Mouse (Mus musculus): ENCODE results near the gene Atrnl1.
"Not testable (repeated sequence)": the region's sequence is repeated elsewhere in the genome, so short reads cannot be mapped to it uniquely, and the experiment has no call there.

The Atrnl1 gene

DNA sequence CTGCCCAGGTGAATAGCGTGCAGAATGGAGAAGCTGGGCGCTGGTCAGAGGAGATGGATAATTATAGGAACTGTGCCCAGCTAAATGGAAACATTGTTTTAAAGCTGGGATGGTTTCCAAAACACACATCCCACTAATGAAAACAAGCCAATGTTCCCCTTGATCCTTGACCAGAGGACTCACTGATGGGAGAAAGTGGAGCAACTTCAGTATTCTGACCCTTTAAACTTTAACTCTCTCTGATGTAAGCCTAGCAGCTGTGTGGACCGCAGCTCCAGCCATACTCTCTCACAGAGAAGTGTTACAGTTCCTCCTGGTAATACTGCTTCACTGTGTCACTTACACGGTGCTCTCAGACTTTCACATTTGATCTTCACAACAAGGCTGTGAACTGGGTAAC, 432.7 kb downstream of the Atrnl1 start:
- DNase-seq = no peak

DNA sequence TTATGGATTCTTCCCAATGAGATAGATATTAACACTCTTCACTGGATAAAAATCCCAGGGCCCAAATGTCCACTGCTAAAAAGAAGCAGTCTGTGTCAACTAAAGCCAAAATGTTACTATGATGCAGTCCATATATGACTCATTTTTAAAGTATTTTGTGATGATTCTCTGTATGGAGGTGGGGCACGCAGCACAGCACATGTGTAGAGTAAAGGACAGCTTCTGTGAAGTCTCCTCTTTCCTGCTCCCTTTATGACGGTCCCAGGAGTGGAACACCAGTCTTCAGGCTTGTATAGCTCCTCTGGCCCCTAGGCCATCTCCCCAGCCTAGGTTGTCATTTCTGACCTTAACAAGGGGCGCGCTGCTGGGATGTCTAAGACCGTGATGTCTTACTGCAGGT, 434.0 kb downstream of the Atrnl1 start:
- DNase-seq = no peak

- no peak for DNase-seq
These were observed 435.8 kb downstream of the Atrnl1 start for GRCm38 (mm10) chr19:58046656-58047055.

DNA sequence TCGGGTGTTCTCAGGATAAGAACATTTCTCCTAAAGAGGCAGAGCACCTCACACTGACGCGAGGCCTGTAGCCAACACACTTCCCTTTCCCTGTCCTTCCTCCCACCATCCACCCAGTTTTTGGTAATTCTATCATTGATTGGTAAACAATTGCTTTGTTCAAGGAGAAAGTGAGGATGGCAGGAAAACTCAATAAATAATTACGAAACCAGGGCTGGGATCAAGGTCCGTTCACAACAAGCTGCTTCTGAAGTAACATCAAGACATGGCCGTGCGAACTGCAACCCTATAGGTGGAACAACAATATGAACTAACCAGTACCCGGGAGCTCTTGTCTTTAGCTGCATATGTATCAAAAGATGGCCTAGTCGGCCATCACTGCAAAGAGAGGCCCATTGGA, 439.6 kb downstream of the Atrnl1 start:
- not testable (repeated sequence) for DNase-seq

- no peak for DNase-seq
These were observed 440.2 kb downstream of the Atrnl1 start for GRCm38 (mm10) chr19:58050986-58051385.

- no peak for DNase-seq
These were observed 441.1 kb downstream of the Atrnl1 start for GRCm38 (mm10) chr19:58051905-58052304.

- no peak for DNase-seq
These were observed 441.8 kb downstream of the Atrnl1 start for GRCm38 (mm10) chr19:58052444-58053135.

DNA sequence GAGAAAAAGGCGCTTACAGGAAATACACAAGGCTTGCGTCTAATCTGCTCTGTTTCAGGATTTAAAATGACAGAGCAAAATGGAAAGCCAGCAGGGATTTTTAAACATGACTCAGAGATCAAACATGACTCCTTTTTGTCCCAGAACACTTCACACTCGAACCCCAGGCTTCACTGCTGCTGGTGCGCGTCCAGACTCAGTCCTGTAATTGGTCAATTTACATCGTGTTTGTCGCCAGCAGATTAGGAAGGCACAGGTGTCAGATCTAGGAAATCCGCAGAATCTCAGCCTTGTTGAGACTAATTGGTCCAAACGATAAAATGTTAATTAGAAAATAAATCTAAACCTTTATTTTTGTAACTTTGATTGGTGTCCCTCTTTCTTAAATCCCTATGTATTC, 448.9 kb downstream of the Atrnl1 start:
- DNase-seq = no peak

GRCm38 (mm10) chr19:58060199-58060853, 449.5 kb downstream of the Atrnl1 start:
- DNase-seq = no peak

DNA sequence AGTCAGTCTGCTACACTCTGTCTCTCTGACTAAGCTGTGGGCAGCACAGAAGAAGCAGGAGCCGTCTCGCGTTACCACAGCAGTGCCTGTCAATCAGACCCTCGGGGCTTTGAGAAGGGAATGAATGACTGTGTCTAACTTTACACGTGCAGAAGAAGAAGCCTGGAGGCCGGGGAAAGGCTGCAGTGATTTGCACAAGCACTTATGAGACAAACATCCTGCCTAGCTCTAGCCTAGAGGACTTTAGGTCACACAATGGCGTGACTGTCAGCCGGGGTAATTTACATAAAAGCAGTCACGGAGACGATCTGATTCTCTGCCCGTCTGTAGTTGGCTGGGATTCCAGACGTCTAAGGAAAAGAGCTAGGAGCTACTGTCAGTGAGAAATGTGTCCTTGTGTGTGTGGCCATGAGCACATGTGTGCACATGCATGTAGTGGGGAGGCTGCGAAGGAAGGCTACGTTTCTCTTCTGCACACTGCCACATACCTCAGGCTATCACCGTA, 450.1 kb downstream of the Atrnl1 start:
- no peak for DNase-seq

DNA sequence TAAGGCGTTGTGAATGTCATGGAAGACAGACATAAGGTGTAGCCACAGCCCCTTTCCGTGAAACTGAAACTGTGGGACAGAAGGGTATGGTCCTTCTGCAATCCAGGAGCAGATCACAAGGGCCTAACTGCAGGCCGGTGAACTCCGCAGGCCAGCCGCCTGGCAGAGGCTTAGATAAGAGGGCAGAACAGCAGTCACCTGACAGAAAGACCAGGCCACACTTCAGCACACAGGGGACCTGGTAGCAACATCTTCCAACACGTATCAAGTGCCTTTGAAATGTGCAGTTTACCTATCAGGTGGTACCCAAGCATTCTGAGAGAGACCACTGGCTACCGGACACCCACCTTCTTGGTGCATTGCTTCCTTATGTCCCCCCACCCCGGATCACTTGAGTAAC, 451.1 kb downstream of the Atrnl1 start:
- no peak for DNase-seq

DNA sequence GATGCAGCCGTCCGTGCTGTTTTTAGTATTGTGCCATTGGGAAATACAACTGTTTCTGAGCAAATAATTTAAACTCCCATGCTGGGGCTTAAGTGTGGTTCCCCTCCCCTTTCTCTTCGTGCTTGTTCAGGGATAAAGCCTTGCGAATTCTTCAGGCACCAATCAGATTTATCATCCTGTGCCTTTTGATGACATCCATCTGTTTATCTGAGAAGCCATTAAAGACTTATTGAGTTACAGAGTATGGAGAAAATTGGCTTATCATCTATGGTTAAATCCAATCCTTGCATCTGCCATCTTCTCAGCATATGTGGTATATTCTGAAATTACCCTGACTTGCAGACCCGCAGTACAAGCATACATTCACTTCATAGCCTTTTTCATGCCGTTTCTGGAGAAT, 452.7 kb downstream of the Atrnl1 start:
- no peak for DNase-seq

- no peak for DNase-seq
These were observed 453.5 kb downstream of the Atrnl1 start for GRCm38 (mm10) chr19:58064116-58065000.

- DNase-seq = no peak
These were observed 454.1 kb downstream of the Atrnl1 start for GRCm38 (mm10) chr19:58065001-58065314.

DNA sequence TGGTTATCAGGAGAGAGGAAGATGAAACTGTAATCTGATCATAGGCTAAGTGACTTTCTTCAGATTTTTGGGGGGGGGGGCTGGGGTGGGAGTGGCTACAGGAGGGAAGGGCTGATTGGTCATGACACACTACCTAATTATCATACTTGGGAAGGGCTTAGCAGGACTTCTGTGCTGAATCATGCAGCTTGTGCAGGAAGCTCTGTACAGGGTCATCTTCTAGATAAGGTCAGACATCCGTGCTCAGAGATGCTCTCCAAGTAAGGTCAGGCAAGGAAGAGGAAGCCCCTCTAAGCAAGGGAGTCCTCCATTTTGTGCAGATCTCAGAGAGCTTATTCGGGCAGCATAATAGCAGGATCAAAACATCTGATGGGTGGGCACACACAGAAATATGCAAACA, 454.7 kb downstream of the Atrnl1 start:
- no peak for DNase-seq

- DNase-seq = no peak
These were observed 457.3 kb downstream of the Atrnl1 start for GRCm38 (mm10) chr19:58068114-58068513.

DNA sequence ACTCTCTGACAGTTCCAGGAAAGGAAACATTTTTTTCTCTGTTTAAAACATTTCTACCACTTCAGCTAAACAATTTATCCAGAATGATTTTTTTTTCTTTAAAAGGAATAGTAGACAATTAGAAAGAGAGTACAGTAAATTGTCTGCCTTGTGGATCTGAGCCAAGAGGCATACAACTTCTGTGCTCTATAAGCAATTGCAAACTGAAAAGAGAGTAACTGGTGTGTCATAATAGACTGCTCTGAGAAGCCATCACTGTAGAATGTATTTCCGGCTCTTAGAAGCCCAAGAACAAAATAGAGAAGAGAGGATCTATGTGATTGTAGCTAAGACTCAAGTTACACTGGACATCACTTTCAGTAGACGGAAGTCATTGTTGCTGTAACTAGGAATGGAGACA, 458.1 kb downstream of the Atrnl1 start:
- no peak for DNase-seq

DNA sequence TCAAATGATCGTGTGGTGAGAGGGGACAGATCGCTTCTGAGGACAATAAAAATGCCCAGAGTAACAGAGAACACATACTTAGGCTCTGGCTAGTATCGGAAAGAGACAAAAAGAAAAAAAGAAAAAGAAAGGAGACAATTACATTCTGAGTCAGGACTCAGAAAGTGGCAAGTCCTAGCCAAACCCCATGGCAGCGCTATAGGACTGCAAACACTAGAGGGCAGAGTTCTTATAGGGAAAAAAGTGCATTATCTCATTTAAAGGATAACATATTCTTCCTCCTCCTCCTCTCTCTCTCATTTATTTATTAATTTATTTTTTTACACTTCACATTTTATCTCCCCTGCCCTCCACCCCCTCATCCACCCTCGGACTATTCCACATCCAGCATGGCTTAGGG, 461.6 kb downstream of the Atrnl1 start:
- DNase-seq = no peak

GRCm38 (mm10) chr19:58072846-58073245, 462.0 kb downstream of the Atrnl1 start:
- no peak for DNase-seq

DNA sequence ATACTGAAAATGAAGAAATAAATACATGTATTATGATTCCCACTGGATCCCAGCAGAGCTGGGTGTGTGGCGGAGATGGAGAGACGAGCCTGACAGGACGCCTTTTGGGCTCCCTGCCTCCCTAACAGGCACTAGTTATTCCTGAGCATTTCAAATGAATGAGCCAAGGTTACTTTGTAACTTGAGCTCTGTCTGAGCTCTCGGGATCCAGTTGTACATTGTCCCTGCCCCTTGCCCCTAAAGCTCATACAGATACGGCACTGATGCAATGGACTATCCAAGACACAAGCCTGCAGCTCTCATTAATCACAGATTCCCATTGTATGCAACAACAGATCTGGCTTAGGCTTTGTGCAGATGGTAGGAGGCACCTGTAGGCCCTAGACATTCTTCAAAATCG, 464.4 kb downstream of the Atrnl1 start:
- no peak for DNase-seq

DNA sequence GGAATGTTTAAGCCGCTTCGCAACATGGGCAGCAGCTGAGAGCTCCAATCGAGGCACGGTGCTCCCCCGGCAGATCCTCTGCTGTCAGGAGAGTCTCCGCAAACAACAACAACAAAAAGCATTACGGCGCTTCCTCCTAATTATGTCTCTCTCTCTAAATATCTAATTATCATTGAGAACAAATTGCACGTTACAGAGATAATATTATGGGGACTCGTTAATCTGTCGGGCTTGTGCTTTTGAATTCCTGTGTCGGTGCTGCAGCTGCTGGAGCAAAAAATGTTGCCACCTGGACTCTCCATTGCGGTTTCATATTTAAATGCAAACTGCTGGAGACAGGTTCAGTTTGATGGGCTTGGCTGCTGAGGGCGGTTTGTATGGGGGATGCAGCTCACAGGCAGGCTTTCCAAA, 466.1 kb downstream of the Atrnl1 start:
- no peak for DNase-seq

- DNase-seq = no peak
These were observed 466.8 kb downstream of the Atrnl1 start for GRCm38 (mm10) chr19:58077529-58078070.

DNA sequence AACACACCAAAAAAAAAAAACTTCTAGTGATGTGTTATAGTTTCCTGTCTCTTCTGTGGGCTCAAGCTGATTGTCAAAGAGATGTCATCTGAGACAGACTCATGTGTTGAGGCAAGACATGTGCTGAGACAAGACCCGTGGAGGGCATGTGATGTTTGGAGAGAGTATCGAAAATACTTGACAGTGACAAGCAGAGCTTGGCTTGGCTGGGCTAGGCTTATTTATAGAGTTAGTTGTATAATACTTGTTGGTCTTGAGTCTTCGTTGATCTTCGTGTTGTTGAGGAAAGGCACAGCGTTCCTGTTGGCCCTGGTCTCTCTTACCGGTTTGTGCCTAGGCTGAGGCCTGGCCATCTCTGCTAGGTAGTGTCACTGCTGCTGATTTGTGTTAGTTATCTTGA, 469.3 kb downstream of the Atrnl1 start:
- DNase-seq = no peak

Measured in cerebellum, postnatal 25 days (tissue).